Mouse (Mus musculus) stomach, postnatal 0 days (tissue): Measurements from ENCODE around the gene Slc25a11.

Experiments
- CTCF ChIP-seq: IDR thresholded peaks from 2 replicates; pipeline ENCODE4 v1.5.1; 2016; ENCODE audit warnings: antibody characterized with exemption, low read depth, mild to moderate bottlenecking, moderate library complexity
- EP300 ChIP-seq: optimal IDR thresholded peaks from 2 replicates; pipeline ENCODE3; 2016; ENCODE audit warnings: antibody characterized with exemption

DNA sequence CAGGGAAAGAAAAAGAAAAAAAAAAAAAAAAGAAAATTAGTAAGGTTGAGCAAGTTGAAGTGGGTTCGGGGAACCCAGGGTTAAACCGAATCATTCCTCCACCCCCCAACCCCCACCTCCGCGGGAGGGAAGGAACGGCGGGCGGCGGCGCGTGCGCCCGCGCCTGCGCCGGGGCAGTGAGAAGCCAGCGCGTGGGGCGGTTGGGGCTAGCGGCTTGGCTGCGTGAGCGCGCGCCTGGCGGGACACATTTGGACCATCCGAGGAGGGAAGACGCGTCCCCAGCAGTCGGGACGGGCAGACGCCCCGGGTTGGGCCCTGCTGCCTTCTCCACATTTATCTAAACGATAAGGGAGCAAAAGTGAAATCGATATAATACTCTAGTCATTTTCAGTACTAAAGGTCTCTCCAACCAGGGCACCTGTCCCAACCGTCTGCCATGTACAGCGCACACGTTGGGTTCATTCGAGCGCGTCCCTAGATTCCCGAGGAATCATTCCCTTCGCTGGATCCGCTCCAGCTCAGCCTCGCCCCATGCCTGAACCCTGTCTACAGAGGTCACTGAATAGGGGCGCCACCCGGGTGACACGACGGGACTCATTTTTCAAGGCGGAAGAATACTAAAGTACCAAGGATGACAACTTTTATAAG is 7.8 kb upstream of the Slc25a11 start:
- no peak for TF ChIP-seq CTCF
- TF ChIP-seq EP300, result no peak
